Mouse (Mus musculus) heart, postnatal 10 days (tissue): ENCODE measurements around the gene Bcl7b. TPM values are rescaled to one million over a fixed set of nuclear protein-coding genes. Genes with fewer than 3 reads are reported as not detected.

ENCODE experiments used
- DNase-seq, 2 experiments: peaks; one replicate each; pipeline ENCODE4 v3.0.0; 2021
- intact Hi-C: fragments of 180-260 bp; cut with DNase I; formaldehyde crosslinking; loops from one replicate; pipeline ENCODE4 v1.15.1; 2025
- total RNA-seq, 2 experiments: library from RNA; stranded (reverse); gene quantifications; 2 replicates each; pipeline ENCODE4 v1.2.3; 2021

Bcl7b gene
- total RNA-seq, 2 experiments from 2014 or later: 33.5 to 35.8 TPM

GRCm38 (mm10) chr5:135166909-135167308 is 1.2 kb upstream of the Bcl7b start:
- intact Hi-C loops: loop anchor here (2.0 kb wide), 1 partner anchor 16 kb away; no protein-coding TSS in a partner anchor
- DNase-seq: no peak

DNA sequence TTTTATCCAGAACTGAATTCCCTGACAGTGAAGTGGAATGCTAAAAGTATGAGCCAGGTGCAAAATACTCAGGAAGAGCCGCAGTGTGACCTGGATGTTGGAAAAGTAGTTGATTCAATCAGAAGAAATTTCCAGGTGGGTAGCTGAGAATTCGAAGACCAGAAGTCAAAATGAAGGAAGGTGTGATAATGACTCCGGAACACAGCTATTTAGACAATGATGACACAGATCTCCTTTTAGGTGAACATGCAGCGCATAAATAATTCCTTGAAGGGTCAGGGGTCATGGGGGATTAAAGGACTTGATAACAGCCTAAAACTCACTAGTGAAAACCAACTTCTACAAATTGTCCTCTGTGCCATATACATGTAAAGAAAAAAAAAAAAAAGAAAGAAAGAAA is 614 bp upstream of the Bcl7b start:
- intact Hi-C loops: loop anchor here (2.0 kb wide), 1 partner anchor 17 kb away; no protein-coding TSS in a partner anchor

DNA sequence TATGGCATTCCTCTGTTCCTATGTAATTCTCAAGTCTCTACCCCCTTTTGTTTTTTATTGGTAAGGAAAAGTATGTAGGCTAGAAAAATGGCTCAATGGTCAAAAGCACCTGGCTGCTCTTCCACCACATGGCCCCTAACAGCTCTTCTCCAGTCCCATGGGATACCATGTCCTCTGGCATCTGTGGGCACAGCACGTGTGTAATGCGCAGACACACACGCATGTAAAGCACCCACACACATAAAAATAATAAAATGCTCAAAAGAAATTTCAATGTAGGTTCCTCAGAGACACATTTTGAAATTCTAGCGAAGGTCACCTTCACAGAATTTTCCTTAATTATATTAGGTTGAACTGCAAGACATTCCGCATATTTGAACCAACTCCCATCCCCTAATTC is 1.4 kb downstream of the Bcl7b start:
- intact Hi-C loops: loop anchor here (1.0 kb wide), 1 partner anchor 17 kb away; no protein-coding TSS in a partner anchor

More for the DNA sequence above, 614 bp upstream of the Bcl7b start:
- DNase-seq: no peak

GRCm38 (mm10) chr5:135171688-135172220 is 3.7 kb downstream of the Bcl7b start:
- no peak for DNase-seq
- intact Hi-C loops: no loop called here

More for the DNA sequence above, 1.4 kb downstream of the Bcl7b start:
- DNase-seq: no peak

- no peak for DNase-seq
- intact Hi-C loops: no loop called here
These were observed 4.9 kb downstream of the Bcl7b start for GRCm38 (mm10) chr5:135172986-135173385.

GRCm38 (mm10) chr5:135175086-135175485 is 7.0 kb downstream of the Bcl7b start:
- no peak for DNase-seq
- intact Hi-C loops: no loop called here

- intact Hi-C loops: no loop called here
- no peak for DNase-seq
These were observed 10.4 kb downstream of the Bcl7b start for GRCm38 (mm10) chr5:135178523-135178922.

DNA sequence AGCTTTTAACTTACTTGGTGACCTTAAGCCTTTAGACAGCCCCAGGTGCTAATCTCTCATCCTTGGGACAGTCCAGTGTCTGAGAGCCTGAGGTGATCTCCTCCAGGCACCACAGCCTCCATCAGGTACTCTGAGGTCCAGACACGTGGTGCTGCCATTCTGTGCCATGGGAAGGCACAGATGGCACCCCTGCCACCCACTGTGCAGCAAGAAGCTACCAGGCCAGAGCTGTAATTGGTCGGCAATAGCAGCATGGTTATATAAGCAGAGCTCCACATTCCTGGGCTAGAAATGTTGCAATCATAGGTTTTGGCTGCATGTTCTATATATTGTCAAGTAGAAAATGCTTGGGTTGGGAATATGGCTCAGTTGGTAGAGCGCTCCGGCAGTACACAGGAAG is 10.9 kb downstream of the Bcl7b start:
- intact Hi-C loops: no loop called here
- DNase-seq: no peak

- intact Hi-C loops: no loop called here
- DNase-seq: no peak
These were observed 11.5 kb downstream of the Bcl7b start for GRCm38 (mm10) chr5:135179616-135180015.

DNA sequence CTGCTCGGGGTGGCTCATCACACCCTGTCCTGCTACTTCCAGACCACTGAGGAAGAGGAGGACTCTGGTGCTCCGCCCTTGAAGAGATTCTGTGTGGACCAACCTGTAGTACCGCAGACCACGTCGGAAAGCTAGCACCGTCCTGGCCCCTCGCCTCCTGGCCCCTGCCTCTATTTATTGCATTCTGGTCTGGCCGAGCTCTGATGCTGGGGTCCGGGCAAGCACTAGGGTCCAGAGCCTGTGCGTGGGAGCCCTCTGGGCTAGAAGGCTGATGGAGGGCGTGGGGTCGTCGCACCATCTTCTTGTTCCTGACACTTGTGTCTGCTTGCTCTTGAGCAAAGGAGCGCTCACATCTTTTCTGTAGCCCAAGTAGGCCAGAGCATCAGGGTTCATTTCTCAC is 12.7 kb downstream of the Bcl7b start:
- DNase-seq: no peak
- intact Hi-C loops: no loop called here

GRCm38 (mm10) chr5:135181776-135182175 is 13.7 kb downstream of the Bcl7b start:
- intact Hi-C loops: no loop called here
- DNase-seq: no peak

DNA sequence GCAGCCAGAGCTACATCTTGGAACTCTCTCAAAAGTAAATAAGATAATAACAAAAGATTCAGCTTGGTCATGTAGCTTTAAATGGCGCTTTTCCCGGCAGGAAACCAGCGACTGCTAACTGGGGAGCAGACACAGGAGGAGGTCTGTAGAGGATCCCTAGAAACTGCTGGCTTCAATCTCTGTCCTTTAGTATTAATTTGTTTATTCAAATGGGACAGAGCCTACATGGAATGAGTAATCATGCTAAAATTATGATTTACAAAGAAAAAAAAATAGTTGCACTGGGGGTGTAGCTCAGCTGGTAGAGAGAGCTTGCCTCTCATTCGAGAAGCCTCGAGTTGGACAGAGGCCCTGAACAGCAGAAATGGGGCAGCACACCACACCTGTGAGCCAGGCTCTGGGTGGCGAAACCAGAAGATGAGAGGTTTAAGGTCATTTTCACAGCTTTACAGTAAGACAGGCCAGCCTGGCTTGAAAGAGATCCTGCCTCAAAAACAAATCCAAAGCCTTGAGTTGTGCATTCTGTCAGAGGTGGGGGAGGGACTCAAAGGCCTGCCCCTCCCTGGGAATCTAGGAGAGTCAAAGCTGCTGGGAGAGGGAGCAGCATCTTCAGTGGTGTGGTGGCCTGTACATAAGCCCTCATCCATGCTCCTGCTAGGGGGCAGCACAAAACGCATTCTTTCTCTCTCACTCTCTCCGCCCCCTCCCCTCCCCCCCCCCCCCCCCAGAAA is 15.2 kb downstream of the Bcl7b start:
- intact Hi-C loops: no loop called here
- peak in 1 of 2 experiments; percentile 35 for DNase-seq

DNA sequence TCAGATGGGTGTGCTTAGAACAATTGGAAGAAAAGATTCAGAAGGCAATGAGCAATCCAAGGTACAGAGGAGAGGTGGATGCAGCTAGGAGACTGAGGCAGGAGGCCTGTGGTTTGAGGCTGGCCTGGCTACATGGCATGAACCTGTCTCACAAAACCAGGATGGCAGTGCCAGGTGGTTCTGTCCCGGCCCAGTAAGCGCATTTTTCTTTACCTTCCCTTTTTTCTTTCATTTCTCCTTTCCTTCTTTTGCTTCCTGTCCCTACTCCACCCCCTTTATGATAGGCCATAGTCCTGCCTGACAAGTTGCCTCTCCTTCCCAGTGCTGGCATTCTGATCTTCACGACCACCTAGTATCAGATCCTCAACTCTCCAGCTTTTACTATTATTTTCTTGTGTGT is 16.9 kb downstream of the Bcl7b start:
- intact Hi-C loops: no loop called here
- no peak for DNase-seq

GRCm38 (mm10) chr5:135185596-135185995 is 17.5 kb downstream of the Bcl7b start:
- intact Hi-C loops: no loop called here
- no peak for DNase-seq

DNA sequence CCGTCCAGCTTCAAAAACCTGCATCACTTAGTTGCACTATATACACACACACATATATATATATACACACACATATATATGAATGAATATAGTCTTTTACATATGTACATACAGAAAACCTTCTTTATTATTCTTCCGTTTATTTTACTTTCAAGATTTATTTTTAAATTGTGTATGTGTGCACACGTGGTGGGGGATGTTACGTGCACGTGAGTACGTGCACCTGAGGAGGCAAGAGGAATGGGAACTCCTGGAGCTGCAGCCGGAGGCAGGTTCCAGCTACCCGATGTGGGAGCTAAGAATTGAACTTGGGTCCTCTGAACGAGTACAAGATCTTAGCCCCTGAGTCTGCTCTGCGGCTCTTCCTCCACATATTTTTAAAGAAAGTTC is 18.1 kb downstream of the Bcl7b start:
- intact Hi-C loops: loop anchor here (1.0 kb wide), 1 partner anchor 17 kb away; no protein-coding TSS in a partner anchor
- no peak for DNase-seq

- peak; percentile 98 to 99 for DNase-seq
These were observed 18.7 kb downstream of the Bcl7b start, which contains the start of gene Baz1b for GRCm38 (mm10) chr5:135186621-135187348. TSS of gene Baz1b (plus strand) at chr5:135187264.

DNA sequence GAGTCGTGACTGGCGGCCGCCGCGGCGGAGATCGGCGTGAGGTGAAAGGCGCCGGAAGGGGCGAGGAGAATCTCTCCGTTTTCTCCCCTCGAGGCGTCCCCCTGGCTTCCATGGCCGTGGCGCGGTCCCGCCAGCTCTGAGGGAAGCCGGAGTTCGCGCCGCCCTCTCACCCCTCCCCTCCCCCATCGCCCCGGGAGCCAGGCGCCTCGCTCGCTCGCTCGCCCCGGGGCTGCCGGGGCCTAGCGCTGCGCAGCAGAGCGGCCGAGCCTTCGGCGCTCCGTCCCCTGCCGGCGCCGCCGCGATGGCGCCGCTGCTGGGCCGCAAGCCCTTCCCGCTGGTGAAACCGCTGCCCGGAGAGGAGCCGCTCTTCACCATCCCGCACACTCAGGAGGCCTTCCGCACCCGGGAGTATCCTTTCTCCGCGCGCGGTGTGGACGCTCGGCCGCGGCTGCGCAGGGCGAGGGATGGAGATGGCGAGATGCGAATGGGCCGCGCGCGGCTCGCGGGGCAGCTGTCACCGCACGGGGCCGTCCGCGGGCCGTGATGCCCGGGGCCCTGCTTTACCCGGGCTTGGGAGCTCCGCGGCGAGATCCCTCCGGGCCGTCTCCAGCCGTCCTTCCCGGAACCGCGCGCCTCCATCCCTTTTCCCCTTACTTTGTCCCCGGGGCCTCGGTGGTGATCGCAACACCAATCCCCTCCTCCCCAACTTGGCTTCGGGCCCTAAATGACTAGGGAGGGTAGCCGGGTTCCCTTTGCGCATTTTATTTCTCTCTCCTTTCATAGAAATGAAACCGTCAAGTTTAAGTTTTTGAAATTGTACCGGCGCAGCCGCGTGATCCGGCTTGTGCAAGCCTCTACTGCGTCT is 19.5 kb downstream of the Bcl7b start:
- intact Hi-C loops: loop anchor here (2.0 kb wide), 1 partner anchor 39 kb away; the partner anchor contains the start of gene Tbl2
- peak in 1 of 2 experiments; percentile 60 for DNase-seq

More at GRCm38 (mm10) chr5:135186621-135187348, 18.7 kb downstream of the Bcl7b start, which contains the start of gene Baz1b:
- intact Hi-C loops: loop anchor here (1.0 kb wide), 1 partner anchor 17 kb away; no protein-coding TSS in a partner anchor

DNA sequence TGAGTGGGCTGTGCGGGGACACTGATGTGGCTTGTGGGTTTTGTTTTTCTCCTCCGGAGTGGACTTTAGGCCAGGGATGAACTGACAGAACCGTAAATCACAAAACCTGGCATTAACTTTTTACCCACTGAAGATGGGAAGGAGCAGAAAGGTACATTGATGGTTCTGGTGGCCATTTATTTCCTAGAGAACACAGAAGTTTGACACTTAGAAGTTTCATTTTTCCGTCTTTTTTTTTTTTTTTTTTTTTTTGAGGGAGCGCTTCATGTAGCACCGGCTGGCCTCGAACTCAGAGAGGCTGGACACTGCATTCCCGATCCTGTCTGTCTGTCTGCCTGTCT is 20.1 kb downstream of the Bcl7b start:
- no peak for DNase-seq
- intact Hi-C loops: loop anchor here (2.0 kb wide), 1 partner anchor 39 kb away; the partner anchor contains the start of gene Tbl2

DNA sequence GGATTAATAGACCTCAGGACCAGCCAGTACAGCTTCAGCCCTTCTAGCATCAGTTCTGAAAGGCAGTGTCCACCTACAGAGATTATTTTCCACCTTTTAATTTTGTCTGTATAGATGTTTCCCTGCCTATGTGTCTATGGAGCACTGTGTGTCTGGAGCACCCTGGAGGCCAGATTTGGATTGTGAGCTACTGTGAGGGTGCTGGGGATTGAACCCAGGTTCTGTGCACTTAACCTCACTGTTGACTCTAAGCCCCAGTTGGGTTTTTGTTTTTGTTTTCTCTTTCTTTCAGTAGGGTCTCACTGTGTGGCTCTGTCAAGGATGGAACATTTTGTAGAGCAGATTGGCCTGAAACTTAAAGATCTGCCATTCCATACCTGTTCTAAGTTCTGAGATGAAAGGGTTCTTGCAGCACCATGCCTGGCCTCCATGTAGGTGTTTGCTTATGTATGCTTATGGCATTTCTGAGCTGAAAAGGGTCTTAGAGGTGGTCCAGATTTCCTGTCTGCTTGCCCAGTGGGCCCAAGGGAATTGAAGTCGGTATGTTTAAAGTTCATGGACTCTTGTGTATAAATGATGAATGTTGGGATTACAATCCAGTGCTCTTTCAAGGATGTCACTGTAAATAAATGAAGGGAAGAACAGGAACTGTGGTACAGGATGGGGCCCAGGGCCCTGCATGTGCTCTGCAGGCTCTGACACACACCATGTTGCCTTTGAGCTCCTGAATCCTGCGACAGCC is 21.4 kb downstream of the Bcl7b start:
- intact Hi-C loops: loop anchor here (2.0 to 5.0 kb wide), 2 partner anchors 41 to 177 kb away; partner anchors contain the start of gene Tbl2
- no peak for DNase-seq
